Mouse (Mus musculus): Measurements from ENCODE around the gene 4933402J07Rik.

GRCm38 (mm10) chr8:87570880-87571279, 7.2 kb downstream of the 4933402J07Rik start:
- TF ChIP-seq CTCF (IDR thresholded peaks at IDR 0.05; ENCODE audit: control insufficient read depth, insufficient read depth, insufficient replicate concordance, low read depth, low read length) (no peak), POLR2A (IDR thresholded peaks at IDR 0.05; ENCODE audit: control insufficient read depth, low read depth, low read length) (no peak)

Measured in testis, adult 2 months (tissue).